Mouse (Mus musculus) forebrain, embryonic 13.5 days (tissue): ENCODE data around the gene Top1. TPM values are rescaled to one million over a fixed set of nuclear protein-coding genes. Genes with fewer than 3 reads are reported as not detected.
"Not testable (repeated sequence)": the region's sequence is repeated elsewhere in the genome, so short reads cannot be mapped to it uniquely, and the experiment has no call there.

Source experiments
- ATAC-seq: fragments of 200-750 bp; cut with Nextera tagmentation; 2 replicates; pipeline ENCODE4 v1.8.0; 2017
- H3K27ac ChIP-seq: fragments of 300-500 bp; sonication (generic); 2 replicates; pipeline ENCODE4 v1.5.1; 2015; ENCODE audit warnings: inconsistent platforms, mild to moderate bottlenecking, moderate library complexity
- H3K27me3 ChIP-seq: fragments of 300-500 bp; sonication (generic); 2 replicates; pipeline ENCODE4 v1.6.1; 2015; ENCODE audit warnings: mild to moderate bottlenecking, inconsistent platforms
- H3K36me3 ChIP-seq: fragments of 300-500 bp; sonication (generic); 2 replicates; pipeline ENCODE4 v1.6.1; 2015; ENCODE audit warnings: mild to moderate bottlenecking, inconsistent platforms; ENCODE audit not compliant: poor library complexity, severe bottlenecking
- H3K4me1 ChIP-seq: fragments of 300-500 bp; sonication (generic); 2 replicates; pipeline ENCODE4 v1.6.1; 2015; ENCODE audit warnings: inconsistent platforms
- H3K4me2 ChIP-seq: fragments of 300-500 bp; sonication (generic); 2 replicates; pipeline ENCODE4 v1.6.1; 2015; ENCODE audit warnings: inconsistent platforms, mild to moderate bottlenecking, moderate library complexity
- H3K4me3 ChIP-seq: fragments of 300-500 bp; sonication (generic); 2 replicates; pipeline ENCODE4 v1.5.1; 2015; ENCODE audit warnings: mild to moderate bottlenecking, inconsistent platforms
- H3K9ac ChIP-seq: fragments of 300-500 bp; sonication (generic); 2 replicates; pipeline ENCODE4 v1.6.1; 2015; ENCODE audit warnings: mild to moderate bottlenecking, inconsistent platforms
- H3K9me3 ChIP-seq: fragments of 300-500 bp; sonication (generic); replicated peaks from 2 replicates; pipeline ENCODE4 v1.6.1; 2016; ENCODE audit warnings: inconsistent platforms
- WGBS: fragments of 180-500 bp; shearing (Covaris S2); methylation state at CpG from one replicate; pipeline ENCODE4 v1.1.7; 2015; 5-methylcytosine and 5-hydroxymethylcytosine counted together
- polyA plus RNA-seq: library from polyadenylated mRNA; unstranded; fragments of >200 nt; fragmentation: Nextera tagmentation; extraction: Ambion mirVana; gene quantifications from 2 replicates; pipeline ENCODE4 v1.2.1, GENCODE M21; 2015

Gene Top1
- polyA plus RNA-seq, 1 experiment from 2014 or later: 149 TPM

GRCm38 (mm10) chr2:160646144-160646844 lies 606 bp downstream of the Top1 start:
- no peaks in the 10 kb centered on the region for H3K36me3 ChIP-seq
- H3K9me3 ChIP-seq: no peaks in the 10 kb centered on the region
- H3K27ac ChIP-seq: peak overlapping the region; percentile 99
- 1% methylated on average over 72 of the region's 76 CpGs for WGBS
- H3K4me1 ChIP-seq: peaks cover 32% of the 10 kb centered on the region
- H3K27me3 ChIP-seq: no peaks in the 10 kb centered on the region
- H3K9ac ChIP-seq: peak overlapping the region; percentile 100
- H3K4me3 ChIP-seq: peak overlapping the region; percentile 100
- peak overlapping the region; percentile 90 for H3K4me2 ChIP-seq
- ATAC-seq: no peak

- H3K4me2 ChIP-seq: peak overlapping the region; percentile 90
- H3K36me3 ChIP-seq: no peaks in the 10 kb centered on the region
- no peak for ATAC-seq
- H3K27me3 ChIP-seq: no peaks in the 10 kb centered on the region
- WGBS: under 1% methylated on average over 17 of the region's 17 CpGs
- H3K4me1 ChIP-seq: peaks cover 33% of the 10 kb centered on the region
- H3K9me3 ChIP-seq: no peaks in the 10 kb centered on the region
- H3K4me3 ChIP-seq: peak overlapping the region; percentile 100
- H3K27ac ChIP-seq: peak overlapping the region; percentile 99
- H3K9ac ChIP-seq: peak overlapping the region; percentile 100
Measured at GRCm38 (mm10) chr2:160646845-160647178, 1.1 kb downstream of the Top1 start.

GRCm38 (mm10) chr2:160648097-160648496 lies 2.4 kb downstream of the Top1 start:
- Histone ChIP-seq H3K36me3 (peaks cover 11% of the 10 kb centered on the region), H3K27ac (no peak overlapping the region), H3K9me3 (no peaks in the 10 kb centered on the region), H3K9ac (peak overlapping the region; percentile 100), H3K4me3 (peak overlapping the region; percentile 100), H3K4me1 (peaks cover 38% of the 10 kb centered on the region), H3K27me3 (no peaks in the 10 kb centered on the region), H3K4me2 (peak overlapping the region; percentile 90)
- WGBS: 24% methylated on average over 2 of the region's 2 CpGs
- ATAC-seq: no peak

- Histone ChIP-seq H3K27ac (no peak overlapping the region), H3K4me2 (peak overlapping the region; percentile 90), H3K27me3 (no peaks in the 10 kb centered on the region), H3K4me3 (peak overlapping the region; percentile 100), H3K4me1 (peaks cover 43% of the 10 kb centered on the region), H3K9ac (peak overlapping the region; percentile 62), H3K36me3 (peaks cover 17% of the 10 kb centered on the region), H3K9me3 (no peaks in the 10 kb centered on the region)
- 81% methylated on average over 2 of the region's 2 CpGs for whole genome bisulfite sequencing
- ATAC-seq: no peak
Measured at GRCm38 (mm10) chr2:160649072-160649471, 3.4 kb downstream of the Top1 start.

GRCm38 (mm10) chr2:160651165-160651564 lies 5.5 kb downstream of the Top1 start:
- H3K9ac ChIP-seq: no peak overlapping the region
- 69% methylated on average over 2 of the region's 2 CpGs for WGBS
- no peak overlapping the region for H3K27ac ChIP-seq
- peaks cover 52% of the 10 kb centered on the region for H3K4me1 ChIP-seq
- no peak overlapping the region for H3K4me2 ChIP-seq
- no peak for ATAC-seq
- H3K36me3 ChIP-seq: peaks cover 32% of the 10 kb centered on the region
- no peak overlapping the region for H3K4me3 ChIP-seq
- no peaks in the 10 kb centered on the region for H3K9me3 ChIP-seq
- no peaks in the 10 kb centered on the region for H3K27me3 ChIP-seq

GRCm38 (mm10) chr2:160653218-160653617 lies 7.5 kb downstream of the Top1 start:
- no peaks in the 10 kb centered on the region for H3K9me3 ChIP-seq
- no peak for ATAC-seq
- H3K27ac ChIP-seq: peak overlapping the region; percentile 37
- H3K27me3 ChIP-seq: no peaks in the 10 kb centered on the region
- 88% methylated on average over 2 of the region's 2 CpGs for WGBS
- H3K9ac ChIP-seq: no peak overlapping the region
- no peak overlapping the region for H3K4me3 ChIP-seq
- no peak overlapping the region; the same call in 1 of the 2 replicates for H3K4me2 ChIP-seq
- H3K36me3 ChIP-seq: peaks cover 37% of the 10 kb centered on the region
- H3K4me1 ChIP-seq: peaks cover 45% of the 10 kb centered on the region

- Histone ChIP-seq H3K36me3 (peaks cover 40% of the 10 kb centered on the region), H3K27me3 (no peaks in the 10 kb centered on the region), H3K4me1 (peaks cover 34% of the 10 kb centered on the region), H3K9ac (no peak overlapping the region), H3K9me3 (no peaks in the 10 kb centered on the region), H3K4me3 (no peak overlapping the region), H3K4me2 (no peak overlapping the region), H3K27ac (no peak overlapping the region)
- no peak for ATAC-seq
- WGBS: 100% methylated on average over 1 of the region's 1 CpGs
Measured at GRCm38 (mm10) chr2:160655561-160655960, 9.9 kb downstream of the Top1 start.

- no peak overlapping the region for H3K27ac ChIP-seq
- H3K4me1 ChIP-seq: peaks cover 28% of the 10 kb centered on the region
- no peak for ATAC-seq
- no peak overlapping the region for H3K4me2 ChIP-seq
- no peaks in the 10 kb centered on the region for H3K27me3 ChIP-seq
- no peak overlapping the region for H3K4me3 ChIP-seq
- WGBS: 90% methylated on average over 1 of the region's 1 CpGs
- H3K9ac ChIP-seq: no peak overlapping the region
- peaks cover 40% of the 10 kb centered on the region for H3K36me3 ChIP-seq
- no peaks in the 10 kb centered on the region for H3K9me3 ChIP-seq
Measured at GRCm38 (mm10) chr2:160656234-160656633, 10.5 kb downstream of the Top1 start.

- H3K4me2 ChIP-seq: no peak overlapping the region
- peaks cover 23% of the 10 kb centered on the region for H3K4me1 ChIP-seq
- no peaks in the 10 kb centered on the region for H3K9me3 ChIP-seq
- H3K36me3 ChIP-seq: peaks cover 37% of the 10 kb centered on the region
- H3K4me3 ChIP-seq: no peak overlapping the region
- no peaks in the 10 kb centered on the region for H3K27me3 ChIP-seq
- WGBS: 93% methylated on average over 13 of the region's 13 CpGs
- ATAC-seq: no peak
- no peak overlapping the region for H3K27ac ChIP-seq
- H3K9ac ChIP-seq: no peak overlapping the region
Measured at GRCm38 (mm10) chr2:160657801-160658442, 12.2 kb downstream of the Top1 start.

GRCm38 (mm10) chr2:160658811-160659210 lies 13.1 kb downstream of the Top1 start:
- H3K4me3 ChIP-seq: no peak overlapping the region
- H3K9ac ChIP-seq: no peak overlapping the region
- no peaks in the 10 kb centered on the region for H3K9me3 ChIP-seq
- peaks cover 31% of the 10 kb centered on the region for H3K36me3 ChIP-seq
- H3K4me1 ChIP-seq: peaks cover 17% of the 10 kb centered on the region
- H3K4me2 ChIP-seq: no peak overlapping the region
- ATAC-seq: no peak
- H3K27ac ChIP-seq: no peak overlapping the region
- no peaks in the 10 kb centered on the region for H3K27me3 ChIP-seq

- Histone ChIP-seq H3K27me3 (no peaks in the 10 kb centered on the region), H3K27ac (no peak overlapping the region), H3K9me3 (no peaks in the 10 kb centered on the region), H3K4me1 (0 out of 2 replicates have a peak, but pooled peaks cover 5% of the 10 kb centered on the region), H3K4me2 (no peak overlapping the region), H3K9ac (no peak overlapping the region), H3K36me3 (peaks cover 10% of the 10 kb centered on the region), H3K4me3 (no peak overlapping the region)
- no peak for ATAC-seq
Measured at GRCm38 (mm10) chr2:160664421-160664820, 18.7 kb downstream of the Top1 start.

- not testable (repeated sequence) for H3K4me2 ChIP-seq, H3K9me3 ChIP-seq, ATAC-seq, H3K4me1 ChIP-seq, H3K27me3 ChIP-seq, H3K4me3 ChIP-seq, H3K9ac ChIP-seq, H3K27ac ChIP-seq
- H3K36me3 ChIP-seq: peaks cover 13% of the 10 kb centered on the region
- 93% methylated on average over 2 of the region's 2 CpGs for WGBS
Measured at GRCm38 (mm10) chr2:160664986-160665385, 19.3 kb downstream of the Top1 start.
